Mouse (Mus musculus) MEL (cell line): ENCODE results near the gene Iqcd.

Source experiments
- CHD2 ChIP-seq: IDR thresholded peaks from 2 replicates; pipeline ENCODE4 v1.6.1; 2011; ENCODE audit warnings: low read length, improper control_type of control experiment
- ELF1 ChIP-seq: IDR thresholded peaks from 2 replicates; pipeline ENCODE4 v1.6.1; 2014; ENCODE audit warnings: low read depth, mild to moderate bottlenecking, inconsistent platforms, low read length, improper control_type of control experiment, moderate library complexity
- GATA1 ChIP-seq: IDR thresholded peaks from 2 replicates; pipeline ENCODE4 v1.6.1; 2011; ENCODE audit warnings: low read depth, low read length, improper control_type of control experiment
- NRF1 ChIP-seq: IDR thresholded peaks from 2 replicates; pipeline ENCODE4 v1.6.1; 2014; ENCODE audit warnings: low read depth, mild to moderate bottlenecking, inconsistent platforms, low read length, improper control_type of control experiment, moderate library complexity; ENCODE audit not compliant: poor library complexity, insufficient read depth, severe bottlenecking
- USF2 ChIP-seq, 2 experiments: IDR thresholded peaks; 2 replicates each; pipeline ENCODE4 v1.6.1; 2011 to 2012; ENCODE audit warnings: improper control_type of control experiment in 2 of 2, low read length in 2 of 2, borderline replicate concordance in 1 of 2, inconsistent platforms in 1 of 2, low read depth in 1 of 2, mild to moderate bottlenecking in 1 of 2; ENCODE audit not compliant: insufficient read depth in 1 of 2
- ZMIZ1 ChIP-seq: IDR thresholded peaks from 2 replicates; pipeline ENCODE4 v1.6.1; 2012; ENCODE audit warnings: low read depth, mild to moderate bottlenecking, inconsistent platforms, low read length, improper control_type of control experiment, moderate library complexity

- TF ChIP-seq CHD2 (no peak), NRF1 (no peak), USF2 (IDR thresholded peaks at IDR 0.05; ENCODE audit: borderline replicate concordance in 1 of 2, insufficient read depth in 1 of 2, low read depth in 1 of 2, low read length in 2 of 2) (no peak), ZMIZ1 (no peak), GATA1 (no peak), ELF1 (no peak)
Measured at GRCm38 (mm10) chr5:120583511-120583910, 5.3 kb upstream of the Iqcd start.
